Mouse (Mus musculus) limb, embryonic 14.5 days (tissue): ENCODE measurements around the gene Olfr791. TPM values are rescaled to one million over a fixed set of nuclear protein-coding genes. Genes with fewer than 3 reads are reported as not detected.

ENCODE experiments used
- ATAC-seq: fragments of 200-750 bp; cut with Nextera tagmentation; 2 replicates; pipeline ENCODE4 v1.8.0; 2017; ENCODE audit warnings: low read depth, moderate number of reproducible peaks, moderate TSS enrichment; ENCODE audit not compliant: low FRiP score
- DNase-seq: peaks from one replicate; pipeline ENCODE4 v3.0.0-alpha.2; 2015; ENCODE audit warnings: low spot score
- H3K27ac ChIP-seq: fragments of 300-500 bp; sonication (generic); replicated peaks from 2 replicates; pipeline ENCODE4 v1.5.1; 2014; ENCODE audit warnings: low read depth, mild to moderate bottlenecking, low read length, moderate library complexity, mixed read lengths
- H3K27me3 ChIP-seq: fragments of 300-500 bp; sonication (generic); 2 replicates; pipeline ENCODE4 v1.6.1; 2014; ENCODE audit warnings: low read length, mixed read lengths; ENCODE audit not compliant: control insufficient read depth, insufficient read depth
- H3K36me3 ChIP-seq: fragments of 300-500 bp; sonication (generic); 2 replicates; pipeline ENCODE4 v1.6.1; 2014; ENCODE audit warnings: mild to moderate bottlenecking, low read length, moderate library complexity, mixed read lengths; ENCODE audit not compliant: control insufficient read depth, insufficient read depth
- H3K4me1 ChIP-seq: fragments of 300-500 bp; sonication (generic); 2 replicates; pipeline ENCODE4 v1.6.1; 2014; ENCODE audit warnings: antibody characterized with exemption, low read length, mixed read lengths; ENCODE audit not compliant: control insufficient read depth, insufficient read depth
- H3K4me2 ChIP-seq: fragments of 300-500 bp; sonication (generic); replicated peaks from 2 replicates; pipeline ENCODE4 v1.6.1; 2014; ENCODE audit warnings: low read depth, mild to moderate bottlenecking, low read length, moderate library complexity; ENCODE audit not compliant: severe bottlenecking
- H3K4me3 ChIP-seq: fragments of 300-500 bp; sonication (generic); replicated peaks from 2 replicates; pipeline ENCODE4 v1.5.1; 2014; ENCODE audit warnings: low read length
- H3K9ac ChIP-seq: fragments of 300-500 bp; sonication (generic); 2 replicates; pipeline ENCODE4 v1.6.1; 2014; ENCODE audit warnings: mild to moderate bottlenecking, low read depth, low read length, moderate library complexity; ENCODE audit not compliant: severe bottlenecking
- H3K9me3 ChIP-seq: fragments of 300-500 bp; sonication (generic); 2 replicates; pipeline ENCODE4 v1.6.1; 2016; ENCODE audit warnings: low read length; ENCODE audit not compliant: control insufficient read depth
- POLR2A ChIP-seq: fragments of 200-500 bp; IDR thresholded peaks from 2 replicates; pipeline ENCODE4 v1.8.0; 2012; ENCODE audit warnings: inconsistent platforms, mild to moderate bottlenecking, moderate library complexity, borderline replicate concordance; ENCODE audit not compliant: insufficient read depth, insufficient read length; ENCODE audit errors: extremely low read depth
- WGBS: fragments of 180-500 bp; shearing (Covaris S2); extraction: QIAGEN DNeasy Blood & Tissue Kit; methylation state at CpG from one replicate; pipeline ENCODE4 v1.1.7; 2014; 5-methylcytosine and 5-hydroxymethylcytosine counted together
- polyA plus RNA-seq, 2 experiments: library from polyadenylated mRNA; depleted of rRNA in 1 of 2; stranded (reverse) in 1 of 2; unstranded in 1 of 2; fragments of >200 nt; fragmentation: Nextera tagmentation in 1 of 2; extraction: Ambion mirVana in 1 of 2; gene quantifications; 2 replicates each; pipeline versions ENCODE4 v1.2.1 to v1.2.3; 2012 to 2014

The Olfr791 gene
- polyA plus RNA-seq (2012; rRNA removed) (not detected in 2 replicates), polyA plus RNA-seq (2014; fragmentation: Nextera tagmentation; extraction: Ambion mirVana) (not detected in 2 replicates)

- no peak for TF ChIP-seq POLR2A
- H3K4me1 ChIP-seq: no peaks in the 10 kb centered on the region
- no peak within 1 kb of the TSS for H3K9ac ChIP-seq
- no peaks in the 10 kb centered on the region for H3K9me3 ChIP-seq
- no peaks in the 10 kb centered on the region for H3K27me3 ChIP-seq
- H3K27ac ChIP-seq: no peak within 1 kb of the TSS
- H3K36me3 ChIP-seq: no peaks in the 10 kb centered on the region
- H3K4me2 ChIP-seq: no peak within 1 kb of the TSS
- DNase-seq (no peak), ATAC-seq (no peak)
- 74% methylated on average over 3 of the region's 3 CpGs for WGBS
- no peak within 1 kb of the TSS for H3K4me3 ChIP-seq
Observed at GRCm38 (mm10) chr10:129521492-129521891, at the start of gene Olfr791. Olfr791 (plus strand) TSS chr10:129521792.

GRCm38 (mm10) chr10:129473256-129473655 is 48.3 kb upstream of the Olfr791 start:
- Histone ChIP-seq H3K27ac (no peak overlapping the region), H3K4me3 (no peak overlapping the region), H3K9ac (no peak overlapping the region), H3K4me2 (no peak overlapping the region), H3K27me3 (no peaks in the 10 kb centered on the region), H3K36me3 (no peaks in the 10 kb centered on the region), H3K4me1 (no peaks in the 10 kb centered on the region), H3K9me3 (no peaks in the 10 kb centered on the region)
- 71% methylated on average over 2 of the region's 2 CpGs for WGBS
- ATAC-seq (no peak), DNase-seq (no peak)
- no peak for TF ChIP-seq POLR2A

GRCm38 (mm10) chr10:129473723-129474122 is 47.9 kb upstream of the Olfr791 start:
- H3K4me1 ChIP-seq: no peaks in the 10 kb centered on the region
- no peak for ATAC-seq
- no peak overlapping the region for H3K9ac ChIP-seq
- TF ChIP-seq POLR2A: no peak
- no peak overlapping the region for H3K4me2 ChIP-seq
- H3K36me3 ChIP-seq: no peaks in the 10 kb centered on the region
- H3K4me3 ChIP-seq: no peak overlapping the region
- H3K27me3 ChIP-seq: no peaks in the 10 kb centered on the region
- no peak for DNase-seq
- H3K9me3 ChIP-seq: no peaks in the 10 kb centered on the region
- no peak overlapping the region for H3K27ac ChIP-seq

- no peak for TF ChIP-seq POLR2A
- H3K4me3 ChIP-seq: no peak within 1 kb of the TSS
- no peaks in the 10 kb centered on the region for H3K36me3 ChIP-seq
- H3K9ac ChIP-seq: no peak within 1 kb of the TSS
- H3K4me1 ChIP-seq: no peaks in the 10 kb centered on the region
- ATAC-seq: no peak
- no peak within 1 kb of the TSS for H3K27ac ChIP-seq
- H3K4me2 ChIP-seq: no peak within 1 kb of the TSS
- no peaks in the 10 kb centered on the region for H3K9me3 ChIP-seq
- H3K27me3 ChIP-seq: no peaks in the 10 kb centered on the region
- no peak for DNase-seq
- WGBS: 67% methylated on average over 2 of the region's 2 CpGs
Observed at GRCm38 (mm10) chr10:129484452-129484851, 37.1 kb upstream of the Olfr791 start, which contains the start of gene Olfr789. Olfr789 (plus strand) TSS chr10:129484752.

GRCm38 (mm10) chr10:129490101-129490500 is 31.5 kb upstream of the Olfr791 start:
- Histone ChIP-seq H3K27ac (no peak overlapping the region), H3K4me1 (no peaks in the 10 kb centered on the region), H3K27me3 (no peaks in the 10 kb centered on the region), H3K4me3 (no peak overlapping the region), H3K36me3 (no peaks in the 10 kb centered on the region), H3K4me2 (no peak overlapping the region), H3K9ac (no peak overlapping the region), H3K9me3 (no peaks in the 10 kb centered on the region)
- ATAC-seq: no peak
- 76% methylated on average over 2 of the region's 2 CpGs for WGBS
- DNase-seq: no peak
- no peak for TF ChIP-seq POLR2A

GRCm38 (mm10) chr10:129498192-129498591 is 23.4 kb upstream of the Olfr791 start, which contains the start of gene Olfr790:
Olfr790 (plus strand) TSS chr10:129498492.
- H3K36me3 ChIP-seq: no peaks in the 10 kb centered on the region
- no peaks in the 10 kb centered on the region for H3K4me1 ChIP-seq
- no peak within 1 kb of the TSS for H3K4me2 ChIP-seq
- no peak within 1 kb of the TSS for H3K9ac ChIP-seq
- ATAC-seq (no peak), DNase-seq (no peak)
- no peak within 1 kb of the TSS for H3K4me3 ChIP-seq
- no peak for TF ChIP-seq POLR2A
- no peak within 1 kb of the TSS for H3K27ac ChIP-seq
- H3K9me3 ChIP-seq: no peaks in the 10 kb centered on the region
- no peaks in the 10 kb centered on the region for H3K27me3 ChIP-seq
